Mouse (Mus musculus): ENCODE data around the gene Vstm4. TPM values are rescaled to one million over a fixed set of nuclear protein-coding genes. Genes with fewer than 3 reads are reported as not detected.

Gene Vstm4
- total RNA-seq, 1 experiment, result 0.36 TPM

DNA sequence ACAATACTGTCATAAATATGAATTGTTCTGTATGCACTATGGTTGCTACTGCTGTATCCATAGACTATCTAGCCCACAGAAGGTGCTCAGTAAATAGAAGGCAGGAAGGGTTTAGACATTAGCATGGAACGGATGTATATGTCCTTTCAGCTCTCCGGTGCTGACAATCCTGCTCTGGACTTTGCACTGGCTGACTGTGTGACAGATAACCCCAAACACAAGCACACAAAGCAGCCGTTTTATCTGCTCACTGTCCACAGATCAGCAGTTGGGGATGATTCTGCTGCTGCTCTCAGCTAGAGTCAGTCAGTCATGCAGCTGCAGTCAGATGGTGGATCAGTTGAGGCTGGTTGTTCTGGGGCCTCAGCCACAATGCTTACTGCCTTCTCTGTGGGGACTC is 46.6 kb downstream of the Vstm4 start:
- no peak overlapping the region for H3K4me3 ChIP-seq (ENCODE audit: insufficient read depth in 1 of 2, low read depth in 1 of 2, low read length in 2 of 2, poor library complexity in 1 of 2, severe bottlenecking in 1 of 2)
- no peaks in the 10 kb centered on the region for H3K36me3 ChIP-seq (ENCODE audit: control insufficient read depth, insufficient read depth, low read length, poor library complexity, severe bottlenecking)
- no peaks in the 10 kb centered on the region for H3K9me3 ChIP-seq (ENCODE audit: control insufficient read depth, insufficient read depth, low read depth, low read length)
- H3K4me1 ChIP-seq (ENCODE audit: control insufficient read depth in 2 of 2, insufficient read depth in 2 of 2, low read length in 2 of 2, poor library complexity in 1 of 2), result no peaks in the 10 kb centered on the region
- in situ Hi-C loops (cut with MboI; ENCODE audit: low sequenced_read_pairs in 2 of 2, unreplicated experiment in 2 of 2), result no loop called here
- H3K9ac ChIP-seq (ENCODE audit: insufficient read depth, low read depth, low read length, poor library complexity, severe bottlenecking), result no peak overlapping the region
- no peak for TF ChIP-seq MAFK (IDR thresholded peaks at IDR 0.05; ENCODE audit: insufficient read depth, low read depth, low read length)
- no peak for DNase-seq (ENCODE audit: low read depth, low spot score)
- no peak overlapping the region for H3K27ac ChIP-seq (ENCODE audit: insufficient read depth, low read depth, low read length, poor library complexity, severe bottlenecking)

DNA sequence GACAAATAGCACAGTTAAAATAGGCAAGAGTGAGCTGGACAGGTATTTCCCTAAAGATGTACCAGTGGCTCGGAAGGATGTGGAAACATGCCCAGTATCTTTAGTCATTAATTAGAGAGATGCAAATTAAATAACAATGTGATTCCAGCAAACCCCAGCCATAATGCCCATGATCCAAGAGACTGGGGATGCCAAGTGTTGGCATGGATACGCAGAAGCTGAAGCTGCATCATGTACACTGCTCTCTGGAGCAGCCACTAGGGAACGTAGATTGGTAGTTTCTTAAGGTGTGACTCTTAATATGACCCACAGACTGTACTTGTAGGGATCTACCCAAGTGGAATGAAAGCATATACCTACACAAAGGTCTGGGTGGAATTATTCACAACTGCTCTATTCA is 50.0 kb downstream of the Vstm4 start:
- Histone ChIP-seq H3K4me3 (ENCODE audit: insufficient read depth in 1 of 2, low read depth in 1 of 2, low read length in 2 of 2, poor library complexity in 1 of 2, severe bottlenecking in 1 of 2) (no peak overlapping the region), H3K9me3 (ENCODE audit: control insufficient read depth, insufficient read depth, low read depth, low read length) (no peaks in the 10 kb centered on the region), H3K27ac (ENCODE audit: insufficient read depth, low read depth, low read length, poor library complexity, severe bottlenecking) (no peak overlapping the region), H3K9ac (ENCODE audit: insufficient read depth, low read depth, low read length, poor library complexity, severe bottlenecking) (no peak overlapping the region), H3K4me1 (ENCODE audit: control insufficient read depth in 2 of 2, insufficient read depth in 2 of 2, low read length in 2 of 2, poor library complexity in 1 of 2) (no peaks in the 10 kb centered on the region), H3K36me3 (ENCODE audit: control insufficient read depth, insufficient read depth, low read length, poor library complexity, severe bottlenecking) (no peaks in the 10 kb centered on the region)
- TF ChIP-seq CHD2 (IDR thresholded peaks at IDR 0.05; ENCODE audit: low read depth, low read length) (no peak), MAFK (IDR thresholded peaks at IDR 0.05; ENCODE audit: insufficient read depth, low read depth, low read length) (no peak), HCFC1 (IDR thresholded peaks at IDR 0.05; ENCODE audit: borderline replicate concordance, insufficient read depth, low read length) (no peak), ZNF384 (IDR thresholded peaks at IDR 0.05; ENCODE audit: low read depth, low read length) (no peak), ZC3H11A (IDR thresholded peaks at IDR 0.05; ENCODE audit: borderline replicate concordance, low read depth, low read length) (no peak)
- no peak for DNase-seq (ENCODE audit: low read depth, low spot score)
- in situ Hi-C loops (cut with MboI; ENCODE audit: low sequenced_read_pairs in 2 of 2, unreplicated experiment in 2 of 2), result no loop called here

DNA sequence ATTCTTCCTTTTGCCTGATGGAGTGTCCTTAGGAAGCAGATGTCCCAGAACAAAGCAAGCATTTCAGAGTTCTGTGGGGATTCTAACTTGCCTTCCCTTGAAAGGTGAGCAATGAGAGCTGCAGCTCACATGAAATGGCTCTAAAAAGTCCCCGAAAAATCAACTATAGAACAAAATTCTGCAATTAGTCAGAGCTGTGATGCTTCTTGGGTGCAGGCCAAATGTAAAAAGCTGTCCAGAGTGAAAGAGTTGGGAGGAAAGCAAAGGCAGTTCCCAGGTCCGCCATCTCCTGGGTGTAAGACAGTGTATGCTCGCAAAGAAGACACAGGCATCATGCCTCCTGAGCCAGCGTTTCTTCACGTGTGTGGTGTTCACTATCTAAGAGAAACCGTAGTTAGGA is 52.6 kb downstream of the Vstm4 start:
- TF ChIP-seq MAFK (IDR thresholded peaks at IDR 0.05; ENCODE audit: insufficient read depth, low read depth, low read length) (no peak), CHD2 (IDR thresholded peaks at IDR 0.05; ENCODE audit: low read depth, low read length) (no peak), ZNF384 (IDR thresholded peaks at IDR 0.05; ENCODE audit: low read depth, low read length) (no peak), ZC3H11A (IDR thresholded peaks at IDR 0.05; ENCODE audit: borderline replicate concordance, low read depth, low read length) (no peak), HCFC1 (IDR thresholded peaks at IDR 0.05; ENCODE audit: borderline replicate concordance, insufficient read depth, low read length) (no peak)
- Histone ChIP-seq H3K36me3 (ENCODE audit: control insufficient read depth, insufficient read depth, low read length, poor library complexity, severe bottlenecking) (no peaks in the 10 kb centered on the region), H3K4me1 (ENCODE audit: control insufficient read depth in 2 of 2, insufficient read depth in 2 of 2, low read length in 2 of 2, poor library complexity in 1 of 2) (no peaks in the 10 kb centered on the region), H3K27ac (ENCODE audit: insufficient read depth, low read depth, low read length, poor library complexity, severe bottlenecking) (no peak overlapping the region), H3K9ac (ENCODE audit: insufficient read depth, low read depth, low read length, poor library complexity, severe bottlenecking) (no peak overlapping the region), H3K4me3 (ENCODE audit: insufficient read depth in 1 of 2, low read depth in 1 of 2, low read length in 2 of 2, poor library complexity in 1 of 2, severe bottlenecking in 1 of 2) (no peak overlapping the region), H3K9me3 (ENCODE audit: control insufficient read depth, insufficient read depth, low read depth, low read length) (no peaks in the 10 kb centered on the region)
- DNase-seq (ENCODE audit: low read depth, low spot score), result no peak
- in situ Hi-C loops (cut with MboI; ENCODE audit: low sequenced_read_pairs in 2 of 2, unreplicated experiment in 2 of 2), result no loop called here

DNA sequence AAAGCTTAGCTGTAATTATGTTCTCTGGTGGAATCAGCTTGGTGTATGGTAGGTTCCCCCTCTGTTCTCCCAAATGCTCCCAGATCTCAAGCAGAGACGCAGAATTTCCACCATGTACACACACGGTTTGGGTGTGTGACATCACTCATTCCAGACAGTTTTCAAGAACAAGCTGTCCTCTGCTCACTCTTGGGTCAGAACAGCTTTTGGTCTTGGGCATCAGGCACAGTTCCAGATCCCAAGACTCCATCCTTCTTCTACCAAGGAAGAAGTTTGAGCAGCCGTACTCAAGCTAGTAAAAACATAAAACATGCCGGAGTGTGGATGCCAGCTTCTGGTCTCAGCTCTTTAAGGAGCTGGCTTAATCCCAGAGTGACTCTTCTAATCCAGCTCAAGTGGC is 54.6 kb downstream of the Vstm4 start:
- in situ Hi-C loops (cut with MboI; ENCODE audit: low sequenced_read_pairs in 2 of 2, unreplicated experiment in 2 of 2), result no loop called here
- Histone ChIP-seq H3K36me3 (ENCODE audit: control insufficient read depth, insufficient read depth, low read length, poor library complexity, severe bottlenecking) (no peaks in the 10 kb centered on the region), H3K4me1 (ENCODE audit: control insufficient read depth in 2 of 2, insufficient read depth in 2 of 2, low read length in 2 of 2, poor library complexity in 1 of 2) (no peaks in the 10 kb centered on the region), H3K27ac (ENCODE audit: insufficient read depth, low read depth, low read length, poor library complexity, severe bottlenecking) (no peak overlapping the region), H3K4me3 (ENCODE audit: insufficient read depth in 1 of 2, low read depth in 1 of 2, low read length in 2 of 2, poor library complexity in 1 of 2, severe bottlenecking in 1 of 2) (no peak overlapping the region), H3K9ac (ENCODE audit: insufficient read depth, low read depth, low read length, poor library complexity, severe bottlenecking) (no peak overlapping the region), H3K9me3 (ENCODE audit: control insufficient read depth, insufficient read depth, low read depth, low read length) (no peaks in the 10 kb centered on the region)
- no peak for TF ChIP-seq HCFC1 (IDR thresholded peaks at IDR 0.05; ENCODE audit: borderline replicate concordance, insufficient read depth, low read length)
- no peak for TF ChIP-seq MAFK (IDR thresholded peaks at IDR 0.05; ENCODE audit: insufficient read depth, low read depth, low read length)
- no peak for TF ChIP-seq ZNF384 (IDR thresholded peaks at IDR 0.05; ENCODE audit: low read depth, low read length)
- no peak for DNase-seq (ENCODE audit: low read depth, low spot score)

DNA sequence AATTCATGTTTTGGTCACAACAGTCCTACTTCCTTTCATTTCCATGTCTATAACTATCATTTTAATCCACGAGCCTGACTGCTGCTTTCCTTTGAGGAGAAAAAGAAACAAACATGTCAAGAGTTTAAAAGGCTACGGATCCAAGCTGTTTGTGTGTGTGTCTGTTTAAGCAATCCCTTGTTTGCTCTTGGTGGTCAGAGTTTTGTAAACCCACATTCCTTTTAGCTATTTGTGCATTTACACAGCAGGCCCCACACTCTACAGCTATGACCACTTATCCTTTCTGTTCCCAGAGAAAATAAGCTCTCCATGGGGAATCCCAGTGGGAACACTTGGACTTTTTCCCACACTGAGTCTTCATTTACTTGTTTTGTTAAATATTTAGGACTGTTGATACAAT is 58.8 kb downstream of the Vstm4 start:
- Histone ChIP-seq H3K9me3 (ENCODE audit: control insufficient read depth, insufficient read depth, low read depth, low read length) (no peaks in the 10 kb centered on the region), H3K4me3 (ENCODE audit: insufficient read depth in 1 of 2, low read depth in 1 of 2, low read length in 2 of 2, poor library complexity in 1 of 2, severe bottlenecking in 1 of 2) (no peak overlapping the region), H3K9ac (ENCODE audit: insufficient read depth, low read depth, low read length, poor library complexity, severe bottlenecking) (no peak overlapping the region), H3K36me3 (ENCODE audit: control insufficient read depth, insufficient read depth, low read length, poor library complexity, severe bottlenecking) (no peaks in the 10 kb centered on the region), H3K4me1 (ENCODE audit: control insufficient read depth in 2 of 2, insufficient read depth in 2 of 2, low read length in 2 of 2, poor library complexity in 1 of 2) (no peaks in the 10 kb centered on the region), H3K27ac (ENCODE audit: insufficient read depth, low read depth, low read length, poor library complexity, severe bottlenecking) (no peak overlapping the region)
- TF ChIP-seq ZC3H11A (IDR thresholded peaks at IDR 0.05; ENCODE audit: borderline replicate concordance, low read depth, low read length) (no peak), HCFC1 (IDR thresholded peaks at IDR 0.05; ENCODE audit: borderline replicate concordance, insufficient read depth, low read length) (no peak), CHD2 (IDR thresholded peaks at IDR 0.05; ENCODE audit: low read depth, low read length) (no peak), ZNF384 (IDR thresholded peaks at IDR 0.05; ENCODE audit: low read depth, low read length) (no peak), MAFK (IDR thresholded peaks at IDR 0.05; ENCODE audit: insufficient read depth, low read depth, low read length) (no peak)
- in situ Hi-C loops (cut with MboI; ENCODE audit: low sequenced_read_pairs in 2 of 2, unreplicated experiment in 2 of 2), result no loop called here
- no peak for DNase-seq (ENCODE audit: low read depth, low spot score)

Data from ES-E14 (cell line).